Mouse (Mus musculus) kidney, postnatal 25 days (tissue): Measurements from ENCODE around the gene Pbx3.
A peak's percentile ranks its signal among the peaks of the same experiment; 100 is the strongest.

Experiments
- DNase-seq, 2 experiments: peaks; one replicate each; pipeline ENCODE4 v3.0.0; 2021; ENCODE audit warnings: mixed read lengths in 2 of 2

Pbx3 gene

GRCm38 (mm10) chr2:34289726-34290125 is 83.2 kb downstream of the Pbx3 start:
- DNase-seq: no peak

- no peak for DNase-seq
Measured at GRCm38 (mm10) chr2:34284239-34284638, 88.7 kb downstream of the Pbx3 start.

- no peak for DNase-seq
Measured at GRCm38 (mm10) chr2:34280996-34281395, 91.9 kb downstream of the Pbx3 start.

- no peak for DNase-seq
Measured at GRCm38 (mm10) chr2:34279726-34280125, 93.2 kb downstream of the Pbx3 start.

- DNase-seq: no peak
Measured at GRCm38 (mm10) chr2:34275630-34276193, 97.2 kb downstream of the Pbx3 start.

- no peak for DNase-seq
Measured at GRCm38 (mm10) chr2:34262046-34262445, 110.9 kb downstream of the Pbx3 start.

- DNase-seq: no peak
Measured at GRCm38 (mm10) chr2:34260653-34261076, 112.3 kb downstream of the Pbx3 start.

GRCm38 (mm10) chr2:34258256-34258655 is 114.7 kb downstream of the Pbx3 start:
- no peak for DNase-seq

GRCm38 (mm10) chr2:34257611-34258010 is 115.3 kb downstream of the Pbx3 start:
- no peak for DNase-seq

- DNase-seq: no peak
Measured at GRCm38 (mm10) chr2:34256000-34256553, 116.9 kb downstream of the Pbx3 start.

GRCm38 (mm10) chr2:34253627-34254026 is 119.3 kb downstream of the Pbx3 start:
- DNase-seq: no peak

GRCm38 (mm10) chr2:34253111-34253510 is 119.8 kb downstream of the Pbx3 start:
- DNase-seq: no peak

- DNase-seq: no peak
Measured at GRCm38 (mm10) chr2:34252286-34252685, 120.7 kb downstream of the Pbx3 start.

- DNase-seq: no peak
Measured at GRCm38 (mm10) chr2:34249961-34250658, 122.8 kb downstream of the Pbx3 start.

- peak; percentile 59 to 65 for DNase-seq
Measured at GRCm38 (mm10) chr2:34249141-34249960, 123.6 kb downstream of the Pbx3 start.

- no peak for DNase-seq
Measured at GRCm38 (mm10) chr2:34240885-34241284, 132.1 kb downstream of the Pbx3 start.

GRCm38 (mm10) chr2:34239315-34239858 is 133.6 kb downstream of the Pbx3 start:
- no peak for DNase-seq

GRCm38 (mm10) chr2:34235467-34236075 is 137.4 kb downstream of the Pbx3 start:
- DNase-seq: no peak

- DNase-seq: no peak
Measured at GRCm38 (mm10) chr2:34234274-34234673, 138.7 kb downstream of the Pbx3 start.

- no peak for DNase-seq
Measured at GRCm38 (mm10) chr2:34233271-34233670, 139.7 kb downstream of the Pbx3 start.

GRCm38 (mm10) chr2:34227688-34228087 is 145.3 kb downstream of the Pbx3 start:
- DNase-seq: no peak

GRCm38 (mm10) chr2:34225470-34225869 is 147.5 kb downstream of the Pbx3 start:
- no peak for DNase-seq

GRCm38 (mm10) chr2:34221477-34221876 is 151.5 kb downstream of the Pbx3 start:
- no peak for DNase-seq
